Mouse (Mus musculus) adrenal gland, adult (tissue): Measurements from ENCODE around the gene Sept11.
A peak's percentile ranks its signal among the peaks of the same experiment; 100 is the strongest.

Experiments
- DNase-seq, 2 experiments: peaks; one replicate each; pipeline ENCODE4 v3.0.0; 2022 to 2023; ENCODE audit warnings: low spot score in 1 of 2; ENCODE audit not compliant: inconsistent age in 2 of 2

Gene Sept11

DNA sequence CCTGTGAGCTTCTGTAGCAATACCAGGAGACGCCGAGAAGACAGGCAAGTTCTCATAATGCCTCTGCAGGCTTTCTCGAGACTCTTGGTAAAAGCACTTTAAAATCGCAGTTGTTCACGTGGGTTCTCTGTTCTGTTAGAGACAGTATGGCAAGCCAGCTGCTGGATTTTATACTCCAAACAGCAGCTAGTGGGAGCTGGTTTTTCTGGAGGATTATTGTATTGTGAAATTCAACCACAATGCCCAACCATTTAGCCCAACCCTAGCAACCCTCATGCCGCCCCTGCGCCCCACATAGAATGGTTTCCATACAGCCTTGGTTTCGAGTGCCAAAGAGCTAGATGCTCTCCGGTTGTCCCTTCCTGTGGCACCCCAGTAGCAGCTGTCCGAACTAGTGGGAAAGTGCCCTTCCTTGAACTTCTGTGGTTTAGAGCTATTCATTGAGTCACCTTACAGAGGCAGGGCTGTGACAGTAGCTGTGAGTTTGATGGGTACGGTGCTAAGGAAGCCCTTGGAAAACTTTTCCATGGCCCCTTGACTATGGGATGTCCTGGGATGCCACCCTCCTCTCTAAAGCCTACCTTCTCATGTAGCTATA lies 74.8 kb downstream of the Sept11 start:
- no peak for DNase-seq

DNA sequence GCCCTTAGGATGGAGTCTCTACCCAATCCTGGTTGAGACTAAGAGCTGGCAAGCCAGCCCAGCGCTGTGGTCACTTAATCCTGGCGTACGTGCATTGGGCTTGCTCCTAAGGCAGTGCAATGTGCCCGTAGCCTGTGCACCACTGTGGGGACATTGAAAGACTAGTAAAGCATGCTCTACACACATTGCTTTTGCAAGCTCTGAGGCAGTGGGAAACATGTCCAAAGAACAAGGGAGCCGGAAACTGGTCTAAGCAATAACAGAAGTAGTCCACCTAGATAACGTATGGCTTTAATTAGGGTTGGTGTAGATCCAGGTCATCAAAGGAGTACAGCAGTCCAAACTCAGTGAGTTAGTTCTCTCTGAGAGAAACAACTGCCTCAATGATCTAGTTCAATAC lies 75.4 kb downstream of the Sept11 start:
- DNase-seq: no peak

GRCm38 (mm10) chr5:93171420-93171819 lies 78.2 kb downstream of the Sept11 start:
- DNase-seq: no peak

- no peak for DNase-seq
These were observed 79.3 kb downstream of the Sept11 start for GRCm38 (mm10) chr5:93172536-93172935.

- no peak for DNase-seq
These were observed 81.4 kb downstream of the Sept11 start for GRCm38 (mm10) chr5:93174675-93175074.

- DNase-seq: no peak
These were observed 85.4 kb downstream of the Sept11 start for GRCm38 (mm10) chr5:93178616-93179015.

DNA sequence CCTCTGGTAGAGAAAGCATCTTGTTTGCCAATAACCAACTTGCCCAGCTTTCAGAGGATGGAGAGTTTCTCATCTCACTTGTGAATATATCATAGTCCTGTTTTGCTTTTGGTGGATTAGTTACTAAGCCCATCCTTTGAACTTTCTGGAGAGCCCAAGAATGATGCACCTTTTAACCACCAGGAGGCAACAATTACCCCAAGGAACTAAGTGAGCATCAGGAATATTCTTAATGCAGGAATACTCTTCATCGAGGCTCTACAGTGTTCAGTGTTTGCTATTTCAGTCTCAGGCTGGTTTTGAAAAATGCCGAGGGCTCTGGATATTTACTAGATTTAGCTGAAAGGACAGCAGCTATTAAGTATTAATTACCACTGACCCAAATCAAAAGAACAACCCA lies 87.0 kb downstream of the Sept11 start:
- peak in 1 of 2 experiments; percentile 61 for DNase-seq

GRCm38 (mm10) chr5:93183311-93183710 lies 90.1 kb downstream of the Sept11 start:
- DNase-seq: no peak

DNA sequence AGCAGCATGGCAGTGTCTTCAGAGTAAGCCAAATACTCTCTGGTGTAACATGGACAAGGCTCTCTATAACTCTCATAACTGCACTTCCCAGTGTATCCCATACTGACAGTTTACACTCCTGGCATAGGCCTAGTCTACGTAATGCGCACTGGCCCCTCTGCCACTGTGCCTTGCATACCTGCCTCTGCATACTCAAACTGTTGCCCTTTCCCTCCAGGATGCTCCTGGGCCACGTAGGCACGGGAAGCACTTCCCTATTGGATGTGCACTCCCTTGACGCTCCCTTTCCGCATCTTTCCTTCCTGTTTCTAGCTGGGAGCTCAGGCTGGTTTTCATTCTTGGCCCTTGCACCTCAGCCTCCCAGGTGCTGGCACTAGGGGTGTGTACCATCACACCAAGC lies 91.3 kb downstream of the Sept11 start:
- DNase-seq: no peak

DNA sequence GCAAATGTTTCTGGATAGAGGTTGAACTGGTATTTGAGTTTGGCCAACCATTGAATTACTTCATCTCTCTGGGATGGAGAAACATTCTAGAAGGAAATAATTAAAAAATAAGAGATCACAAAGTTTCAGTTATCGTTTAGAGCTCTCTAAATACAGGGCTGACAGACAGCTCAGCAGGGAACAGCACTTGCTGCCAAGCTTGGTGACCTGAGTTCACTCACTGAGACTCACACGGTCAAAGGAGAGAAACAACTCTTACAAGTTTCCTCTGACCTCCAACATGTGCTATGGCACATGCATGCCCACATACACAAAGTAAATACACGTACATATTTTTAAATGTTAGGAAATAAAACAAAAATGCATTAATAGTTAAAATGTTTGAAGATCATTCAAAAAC lies 96.4 kb downstream of the Sept11 start:
- DNase-seq: no peak

DNA sequence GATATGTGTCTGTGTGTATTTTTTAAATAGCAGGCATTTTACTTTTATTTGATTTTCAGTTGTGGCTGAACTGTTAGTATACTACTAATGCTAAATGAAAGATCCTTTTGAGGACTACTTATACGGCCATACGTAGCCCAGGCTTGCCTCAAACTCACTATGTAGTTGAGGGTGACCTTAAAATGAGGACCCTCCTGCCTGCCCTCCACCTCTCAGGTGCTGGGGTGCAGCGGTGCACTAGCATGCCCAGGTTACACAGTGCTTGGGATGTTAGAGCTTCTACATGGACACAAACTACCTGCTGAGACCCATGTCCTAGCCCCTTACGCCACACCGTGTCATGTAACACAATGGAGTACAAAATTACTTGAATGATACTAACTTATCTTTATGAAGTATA lies 97.2 kb downstream of the Sept11 start:
- no peak for DNase-seq

DNA sequence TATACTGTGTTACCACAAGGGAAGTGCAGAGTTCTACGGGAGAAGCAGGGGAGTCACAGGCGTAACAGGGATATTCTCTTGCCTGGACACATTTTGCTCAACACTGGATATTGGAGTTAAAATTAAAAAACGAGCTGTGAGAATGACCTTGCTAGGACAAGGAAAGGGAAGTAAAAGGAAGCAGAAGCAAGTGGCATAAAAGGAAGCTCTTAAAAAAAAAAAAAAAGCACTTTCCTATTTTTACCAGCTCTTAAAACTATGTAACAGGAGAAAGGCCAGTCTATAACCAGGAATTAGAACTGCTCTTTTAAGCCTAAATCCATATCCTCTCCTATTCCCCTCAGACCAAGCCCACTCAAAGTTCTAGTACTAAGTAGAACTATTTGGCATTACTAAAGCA lies 105.0 kb downstream of the Sept11 start:
- DNase-seq: no peak

- no peak for DNase-seq
These were observed 107.9 kb downstream of the Sept11 start for GRCm38 (mm10) chr5:93201181-93201580.

DNA sequence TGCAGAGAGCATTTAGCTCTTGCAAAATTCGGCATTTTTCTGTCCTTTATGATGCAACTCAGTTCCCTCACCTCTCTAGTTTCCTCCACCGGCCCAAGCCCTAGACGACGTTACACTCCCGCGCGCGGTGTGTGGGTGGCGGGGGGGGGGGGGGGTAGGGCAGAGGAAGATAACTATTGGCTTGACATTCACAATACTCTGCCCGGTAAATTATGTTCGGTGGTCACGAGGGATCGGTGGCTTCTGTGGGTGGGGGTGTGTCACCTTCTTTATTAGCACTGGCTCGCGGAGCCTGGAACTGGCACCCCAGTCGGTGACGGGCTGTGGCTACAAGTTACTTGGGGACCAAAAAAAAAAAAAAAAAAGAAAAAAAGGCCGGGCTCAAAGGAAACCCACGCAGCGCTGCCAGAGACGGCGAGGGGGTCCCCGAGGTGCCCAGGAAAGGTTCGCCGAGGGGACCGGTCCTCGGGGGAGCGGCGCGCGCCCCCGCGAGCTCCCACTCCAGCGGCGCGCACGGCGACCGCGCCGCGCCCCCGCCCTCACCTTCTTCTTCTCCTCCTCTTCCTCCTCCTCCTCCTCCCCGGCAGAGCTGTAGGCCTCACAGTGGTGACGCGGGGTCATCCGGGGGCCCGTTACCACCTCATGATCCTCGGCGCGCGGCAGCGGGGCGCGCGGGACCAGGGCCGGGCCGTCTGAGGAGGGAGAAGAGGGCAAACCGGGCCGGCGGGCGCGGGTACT lies 112.3 kb downstream of the Sept11 start:
- DNase-seq: peak; percentile 74 to 85

GRCm38 (mm10) chr5:93206109-93207005 lies 113.1 kb downstream of the Sept11 start, which contains the start of the genes Ccni and 2010109A12Rik:
Gene Ccni (minus strand): TSS chr5:93206495.
Gene 2010109A12Rik (plus strand): TSS chr5:93206518.
- peak; percentile 96 to 99 for DNase-seq

DNA sequence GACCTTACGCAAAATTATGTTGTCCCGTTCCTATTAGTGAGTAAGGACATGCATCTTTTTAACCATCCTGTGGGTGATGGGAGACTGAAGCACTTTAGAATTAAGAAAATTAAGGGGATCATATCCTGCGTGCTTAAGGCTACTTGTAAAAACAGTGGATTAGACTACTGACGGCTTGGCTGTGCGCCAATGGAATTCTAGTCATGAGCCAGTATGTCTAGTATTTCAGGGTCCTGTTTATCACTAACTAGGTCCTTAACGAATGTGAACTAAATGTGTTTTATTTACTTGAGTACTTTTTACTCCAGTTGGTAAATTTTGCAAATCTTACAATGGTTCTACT lies 113.7 kb downstream of the Sept11 start:
- peak in 1 of 2 experiments; percentile 51 for DNase-seq

GRCm38 (mm10) chr5:93207555-93207954 lies 114.3 kb downstream of the Sept11 start:
- no peak for DNase-seq

DNA sequence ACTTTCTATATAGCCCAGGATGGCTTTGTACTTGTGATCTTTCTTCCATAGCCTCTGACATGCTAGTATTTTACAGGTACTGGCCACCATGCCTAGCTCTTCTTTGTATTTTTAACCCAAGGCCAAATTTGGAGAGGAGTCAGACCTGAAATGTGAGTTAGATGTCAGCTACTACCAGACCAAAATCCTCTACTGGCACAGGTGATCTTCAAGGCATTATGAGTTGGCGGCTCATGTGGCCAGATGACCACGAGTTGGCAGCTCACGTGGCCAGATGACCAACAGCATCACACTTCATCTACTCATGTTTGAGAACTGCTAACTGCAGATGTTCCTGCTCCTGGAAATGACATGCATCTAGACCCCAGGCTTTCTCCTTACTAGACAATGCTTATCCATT lies 125.1 kb downstream of the Sept11 start:
- no peak for DNase-seq

DNA sequence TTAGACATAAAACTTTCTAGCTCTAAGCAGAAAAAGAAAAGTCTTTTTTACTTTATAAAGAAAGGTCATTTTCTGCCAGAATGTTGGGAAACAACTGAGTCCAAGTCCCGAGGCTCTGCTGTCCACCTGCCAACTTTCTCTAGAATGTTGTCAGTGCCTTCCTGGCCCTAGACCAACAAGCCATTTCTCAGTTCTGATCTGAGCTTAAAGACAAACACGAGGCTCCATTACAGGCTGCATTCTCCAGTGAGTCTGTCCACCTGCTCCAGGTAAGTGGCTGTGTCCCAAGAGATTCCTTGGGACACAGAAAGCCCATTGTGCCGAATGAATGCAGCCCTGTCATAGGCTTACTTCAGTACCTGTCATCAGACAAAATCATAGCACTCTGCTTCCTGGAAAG lies 128.4 kb downstream of the Sept11 start:
- DNase-seq: peak; percentile 33 to 79

GRCm38 (mm10) chr5:93224549-93224948 lies 131.3 kb downstream of the Sept11 start:
- no peak for DNase-seq
